Mouse (Mus musculus): ENCODE data around the gene Dlk1.
A peak's percentile ranks its signal among the peaks of the same experiment; 100 is the strongest.
"Not testable (repeated sequence)": the region's sequence is repeated elsewhere in the genome, so short reads cannot be mapped to it uniquely, and the experiment has no call there.

Gene Dlk1

GRCm38 (mm10) chr12:109456531-109457202 lies 4.0 kb downstream of the Dlk1 start:
- peaks cover 96% of the 10 kb centered on the region for H3K27me3 ChIP-seq (ENCODE audit: insufficient read depth, low read length)
- no peak overlapping the region for H3K4me3 ChIP-seq (replicated peaks; ENCODE audit: low read length)
- H3K4me1 ChIP-seq (replicated peaks; ENCODE audit: low read depth, low read length), result peaks cover 30% of the 10 kb centered on the region
- H3K9me3 ChIP-seq (ENCODE audit: low read length), result no peaks in the 10 kb centered on the region
- no peaks in the 10 kb centered on the region for H3K36me3 ChIP-seq (ENCODE audit: insufficient read depth, low read length)
- TF ChIP-seq POU5F1 (IDR thresholded peaks at IDR 0.05; ENCODE audit: borderline replicate concordance, low read length), result no peak
- no peak for TF ChIP-seq CTCF (conservative IDR thresholded peaks at IDR 0.05; ENCODE audit: low read length)
- no peak for TF ChIP-seq NANOG (IDR thresholded peaks at IDR 0.05; ENCODE audit: borderline replicate concordance, low read length)

GRCm38 (mm10) chr12:109457836-109458235 lies 5.2 kb downstream of the Dlk1 start:
- TF ChIP-seq POU5F1 (IDR thresholded peaks at IDR 0.05; ENCODE audit: borderline replicate concordance, low read length) (no peak), CTCF (conservative IDR thresholded peaks at IDR 0.05; ENCODE audit: low read length) (no peak), NANOG (IDR thresholded peaks at IDR 0.05; ENCODE audit: borderline replicate concordance, low read length) (no peak)
- no peak overlapping the region for H3K4me3 ChIP-seq (replicated peaks; ENCODE audit: low read length)
- H3K4me1 ChIP-seq (replicated peaks; ENCODE audit: low read depth, low read length), result peaks cover 30% of the 10 kb centered on the region
- H3K9me3 ChIP-seq (ENCODE audit: low read length), result no peaks in the 10 kb centered on the region
- H3K36me3 ChIP-seq (ENCODE audit: insufficient read depth, low read length), result no peaks in the 10 kb centered on the region
- H3K27me3 ChIP-seq (ENCODE audit: insufficient read depth, low read length), result peaks cover 90% of the 10 kb centered on the region

GRCm38 (mm10) chr12:109458896-109459295 lies 6.3 kb downstream of the Dlk1 start:
- H3K9me3 ChIP-seq (ENCODE audit: low read length), result no peaks in the 10 kb centered on the region
- peaks cover 89% of the 10 kb centered on the region for H3K27me3 ChIP-seq (ENCODE audit: insufficient read depth, low read length)
- no peak overlapping the region for H3K4me3 ChIP-seq (replicated peaks; ENCODE audit: low read length)
- TF ChIP-seq NANOG (IDR thresholded peaks at IDR 0.05; ENCODE audit: borderline replicate concordance, low read length) (no peak), POU5F1 (IDR thresholded peaks at IDR 0.05; ENCODE audit: borderline replicate concordance, low read length) (no peak), CTCF (conservative IDR thresholded peaks at IDR 0.05; ENCODE audit: low read length) (no peak)
- peaks cover 25% of the 10 kb centered on the region for H3K4me1 ChIP-seq (replicated peaks; ENCODE audit: low read depth, low read length)
- no peaks in the 10 kb centered on the region for H3K36me3 ChIP-seq (ENCODE audit: insufficient read depth, low read length)

DNA sequence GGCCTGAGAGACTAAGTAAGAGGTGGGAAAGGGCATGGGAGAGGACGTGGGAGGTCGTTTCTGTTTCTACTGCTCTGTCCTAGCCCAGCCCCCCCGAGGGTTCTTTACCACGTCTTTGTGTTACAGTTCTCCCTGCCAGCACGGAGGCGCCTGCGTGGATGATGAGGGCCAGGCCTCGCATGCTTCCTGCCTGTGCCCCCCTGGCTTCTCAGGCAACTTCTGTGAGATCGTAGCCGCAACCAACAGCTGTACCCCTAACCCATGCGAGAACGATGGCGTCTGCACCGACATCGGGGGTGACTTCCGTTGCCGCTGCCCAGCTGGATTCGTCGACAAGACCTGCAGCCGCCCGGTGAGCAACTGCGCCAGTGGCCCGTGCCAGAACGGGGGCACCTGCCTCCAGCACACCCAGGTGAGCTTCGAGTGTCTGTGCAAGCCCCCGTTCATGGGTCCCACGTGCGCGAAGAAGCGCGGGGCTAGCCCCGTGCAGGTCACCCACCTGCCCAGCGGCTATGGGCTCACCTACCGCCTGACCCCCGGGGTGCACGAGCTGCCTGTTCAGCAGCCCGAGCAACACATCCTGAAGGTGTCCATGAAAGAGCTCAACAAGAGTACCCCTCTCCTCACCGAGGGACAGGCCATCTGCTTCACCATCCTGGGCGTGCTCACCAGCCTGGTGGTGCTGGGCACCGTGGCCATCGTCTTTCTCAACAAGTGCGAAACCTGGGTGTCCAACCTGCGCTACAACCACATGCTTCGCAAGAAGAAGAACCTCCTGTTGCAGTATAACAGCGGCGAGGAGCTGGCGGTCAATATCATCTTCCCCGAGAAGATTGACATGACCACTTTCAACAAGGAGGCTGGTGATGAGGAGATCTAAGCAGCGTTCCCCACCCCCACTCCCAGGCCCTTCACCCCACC lies 7.1 kb downstream of the Dlk1 start:
- Histone ChIP-seq H3K9me3 (ENCODE audit: low read length) (no peaks in the 10 kb centered on the region), H3K4me1 (replicated peaks; ENCODE audit: low read depth, low read length) (peaks cover 23% of the 10 kb centered on the region), H3K27me3 (ENCODE audit: insufficient read depth, low read length) (peaks cover 86% of the 10 kb centered on the region), H3K36me3 (ENCODE audit: insufficient read depth, low read length) (no peaks in the 10 kb centered on the region), H3K4me3 (replicated peaks; ENCODE audit: low read length) (peak overlapping the region; percentile 63)
- TF ChIP-seq NANOG (IDR thresholded peaks at IDR 0.05; ENCODE audit: borderline replicate concordance, low read length) (no peak), POU5F1 (IDR thresholded peaks at IDR 0.05; ENCODE audit: borderline replicate concordance, low read length) (no peak), CTCF (conservative IDR thresholded peaks at IDR 0.05; ENCODE audit: low read length) (no peak)

DNA sequence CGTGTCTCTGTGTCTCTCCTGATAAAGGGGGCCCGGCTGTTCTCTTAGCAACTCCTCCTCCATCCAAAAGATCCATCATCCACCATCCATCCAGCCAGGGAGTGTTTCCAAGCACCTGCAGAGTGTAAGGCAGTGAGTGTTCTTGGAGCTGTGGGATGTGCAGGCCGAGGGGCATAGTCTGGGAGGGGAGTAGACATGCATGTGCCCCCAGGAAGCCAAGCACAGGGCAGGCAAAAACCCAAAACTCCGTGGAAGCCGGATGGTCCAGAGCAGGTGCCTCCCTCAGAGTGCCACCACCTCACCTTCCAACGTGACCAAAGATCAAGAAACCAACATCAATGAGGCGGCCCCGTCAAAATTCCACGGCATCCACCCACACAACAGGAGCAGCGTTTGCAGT lies 10.0 kb downstream of the Dlk1 start:
- Histone ChIP-seq H3K4me3 (replicated peaks; ENCODE audit: low read length) (no peak overlapping the region), H3K36me3 (ENCODE audit: insufficient read depth, low read length) (no peaks in the 10 kb centered on the region), H3K9me3 (ENCODE audit: low read length) (no peaks in the 10 kb centered on the region), H3K4me1 (replicated peaks; ENCODE audit: low read depth, low read length) (peaks cover 22% of the 10 kb centered on the region), H3K27me3 (ENCODE audit: insufficient read depth, low read length) (peaks cover 65% of the 10 kb centered on the region)
- TF ChIP-seq NANOG (IDR thresholded peaks at IDR 0.05; ENCODE audit: borderline replicate concordance, low read length) (no peak), POU5F1 (IDR thresholded peaks at IDR 0.05; ENCODE audit: borderline replicate concordance, low read length) (no peak), CTCF (conservative IDR thresholded peaks at IDR 0.05; ENCODE audit: low read length) (no peak)

DNA sequence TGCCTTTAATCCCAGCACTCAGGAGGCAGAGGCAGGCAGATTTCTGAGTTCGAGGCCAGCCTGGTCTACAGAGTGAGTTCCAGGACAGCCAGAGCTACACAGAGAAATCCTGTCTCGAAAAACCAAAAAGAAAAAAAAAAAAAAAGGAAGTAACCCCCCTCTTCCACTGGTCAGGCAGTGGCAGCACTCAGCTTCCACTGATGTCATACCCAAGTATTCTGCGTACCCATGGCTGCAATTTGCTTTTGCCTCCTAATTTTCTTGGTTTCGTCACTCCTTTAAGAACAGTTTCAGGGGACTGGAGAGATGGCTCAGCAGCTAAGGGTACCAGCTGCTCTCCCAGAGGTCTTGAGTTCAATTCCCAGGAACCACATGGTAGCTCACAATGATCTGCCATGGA lies 14.8 kb downstream of the Dlk1 start:
- H3K4me3 ChIP-seq (replicated peaks; ENCODE audit: low read length); H3K36me3 ChIP-seq (ENCODE audit: insufficient read depth, low read length); H3K4me1 ChIP-seq (replicated peaks; ENCODE audit: low read depth, low read length); H3K9me3 ChIP-seq (ENCODE audit: low read length): not testable (repeated sequence)
- peaks cover 63% of the 10 kb centered on the region for H3K27me3 ChIP-seq (ENCODE audit: insufficient read depth, low read length)

DNA sequence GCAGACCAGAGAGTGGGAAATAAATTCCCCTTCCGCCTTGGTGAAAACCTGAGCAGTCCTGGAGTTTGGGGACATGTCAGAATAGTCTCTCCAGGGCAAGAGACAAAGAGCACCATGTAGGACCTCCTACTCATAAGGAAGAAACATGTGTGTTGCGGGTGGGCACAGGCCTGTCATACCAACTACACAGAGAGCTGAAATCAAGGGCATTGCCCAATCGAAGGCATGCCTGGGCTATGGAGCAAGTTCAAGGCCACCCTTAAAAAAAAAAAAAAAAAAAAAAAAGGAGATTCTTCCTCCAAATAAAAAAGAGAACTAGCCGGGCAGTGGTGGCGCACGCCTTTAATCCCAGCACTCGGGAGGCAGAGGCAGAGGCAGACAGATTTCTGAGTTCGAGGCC lies 17.2 kb downstream of the Dlk1 start:
- Histone ChIP-seq H3K4me3 (replicated peaks; ENCODE audit: low read length) (no peak overlapping the region), H3K9me3 (ENCODE audit: low read length) (0 out of 2 replicates have a peak, but pooled peaks cover 5% of the 10 kb centered on the region), H3K4me1 (replicated peaks; ENCODE audit: low read depth, low read length) (no peaks in the 10 kb centered on the region), H3K36me3 (ENCODE audit: insufficient read depth, low read length) (no peaks in the 10 kb centered on the region), H3K27me3 (ENCODE audit: insufficient read depth, low read length) (peaks cover 63% of the 10 kb centered on the region)
- TF ChIP-seq CTCF (conservative IDR thresholded peaks at IDR 0.05; ENCODE audit: low read length), result no peak
- TF ChIP-seq POU5F1 (IDR thresholded peaks at IDR 0.05; ENCODE audit: borderline replicate concordance, low read length), result no peak
- no peak for TF ChIP-seq NANOG (IDR thresholded peaks at IDR 0.05; ENCODE audit: borderline replicate concordance, low read length)

DNA sequence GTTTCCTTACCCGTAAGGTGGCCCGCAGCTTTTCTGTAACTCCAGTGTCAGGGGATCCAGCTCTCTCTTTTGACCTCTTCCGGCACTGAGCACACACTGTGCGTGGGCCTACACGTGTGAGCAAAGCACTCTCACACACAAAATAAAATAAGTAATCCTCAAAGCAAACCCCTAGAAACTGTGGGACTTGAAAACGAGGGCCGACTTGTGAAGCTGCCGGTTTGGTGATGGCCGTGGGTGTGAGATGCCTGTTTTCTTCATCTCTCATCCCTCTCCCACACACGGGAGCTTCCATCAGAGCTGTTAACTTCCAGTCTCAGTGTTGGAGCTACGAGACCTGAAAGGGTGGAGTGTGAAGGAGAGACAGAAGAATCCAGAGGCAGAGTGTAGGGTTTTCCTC lies 20.0 kb downstream of the Dlk1 start:
- TF ChIP-seq CTCF (conservative IDR thresholded peaks at IDR 0.05; ENCODE audit: low read length) (no peak), NANOG (IDR thresholded peaks at IDR 0.05; ENCODE audit: borderline replicate concordance, low read length) (no peak), POU5F1 (IDR thresholded peaks at IDR 0.05; ENCODE audit: borderline replicate concordance, low read length) (no peak)
- H3K9me3 ChIP-seq (ENCODE audit: low read length), result 0 out of 2 replicates have a peak, but pooled peaks cover 5% of the 10 kb centered on the region

More for the DNA sequence above, 20.0 kb downstream of the Dlk1 start:
- Histone ChIP-seq H3K4me1 (replicated peaks; ENCODE audit: low read depth, low read length) (no peaks in the 10 kb centered on the region), H3K27me3 (ENCODE audit: insufficient read depth, low read length) (peaks cover 72% of the 10 kb centered on the region), H3K36me3 (ENCODE audit: insufficient read depth, low read length) (no peaks in the 10 kb centered on the region), H3K4me3 (replicated peaks; ENCODE audit: low read length) (no peak overlapping the region)
